Mouse (Mus musculus) spleen, adult 2 months (tissue): Measurements from ENCODE around the gene Pdss2.

Experiments
- CTCF ChIP-seq: fragments of 200-500 bp; IDR thresholded peaks from 2 replicates; pipeline ENCODE4 v1.5.1; 2011; ENCODE audit warnings: mild to moderate bottlenecking, inconsistent platforms; ENCODE audit not compliant: insufficient read depth, insufficient read length, insufficient replicate concordance; ENCODE audit errors: extremely low read depth
- POLR2A ChIP-seq: fragments of 200-500 bp; IDR thresholded peaks from 2 replicates; pipeline ENCODE4 v1.6.1; 2011; ENCODE audit warnings: low read depth, low read length, inconsistent platforms

- TF ChIP-seq CTCF (no peak), POLR2A (no peak)
These were observed 54.9 kb downstream of the Pdss2 start for GRCm38 (mm10) chr10:43276116-43276659.
